Mouse (Mus musculus) A20 (cell line): Measurements from ENCODE around the gene Cend1.
A peak's percentile ranks its signal among the peaks of the same experiment; 100 is the strongest.
"Not testable (repeated sequence)": the region's sequence is repeated elsewhere in the genome, so short reads cannot be mapped to it uniquely, and the experiment has no call there.

Experiments
- DNase-seq: peaks from one replicate; pipeline ENCODE4 v3.0.0-alpha.2; 2011; ENCODE audit warnings: low read depth, low spot score

Cend1 gene

GRCm38 (mm10) chr7:141429840-141430584 lies 721 bp upstream of the Cend1 start:
- DNase-seq: no peak

- DNase-seq: no peak
Observed at GRCm38 (mm10) chr7:141428701-141429100, 590 bp downstream of the Cend1 start.

- no peak for DNase-seq
Observed at GRCm38 (mm10) chr7:141426948-141427730, 2.2 kb downstream of the Cend1 start.

- no peak for DNase-seq
Observed at GRCm38 (mm10) chr7:141423811-141424210, 5.5 kb downstream of the Cend1 start.

DNA sequence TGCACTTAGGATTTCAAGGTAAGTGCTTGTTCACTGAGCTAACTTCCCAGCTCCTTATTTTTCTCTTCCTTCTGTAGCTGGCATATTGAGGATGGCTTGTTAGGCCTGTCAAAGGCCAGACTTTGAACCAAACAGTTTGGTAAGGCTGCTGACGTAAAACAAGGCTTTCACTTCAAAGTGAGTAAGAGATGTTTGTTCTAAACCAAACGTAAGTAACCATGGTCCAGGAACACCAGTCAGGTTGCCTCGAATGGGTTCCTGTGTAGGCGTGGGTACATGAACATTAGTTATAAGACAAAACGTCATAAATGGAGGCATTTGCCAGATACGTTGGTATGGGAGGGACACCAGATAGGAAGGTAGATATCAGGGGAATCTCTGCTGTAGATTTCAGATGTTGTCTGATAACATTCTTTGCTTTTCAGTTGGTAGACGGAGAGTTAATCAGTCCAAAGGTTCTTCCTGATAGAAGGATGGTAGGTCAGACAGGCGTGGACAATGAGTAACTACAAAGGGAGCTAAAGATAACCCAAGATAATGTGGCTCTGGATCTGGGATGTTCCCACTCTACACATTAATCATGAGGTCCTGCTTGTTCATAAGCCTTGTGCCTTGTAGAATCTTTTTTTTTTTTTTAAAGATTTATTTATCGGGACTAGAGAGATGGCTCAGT lies 9.1 kb downstream of the Cend1 start:
- no peak for DNase-seq

- DNase-seq: peak; percentile 45
Observed at GRCm38 (mm10) chr7:141418970-141419369, 10.3 kb downstream of the Cend1 start.

GRCm38 (mm10) chr7:141417731-141418681 lies 11.3 kb downstream of the Cend1 start:
- peak; percentile 49 for DNase-seq

- DNase-seq: no peak
Observed at GRCm38 (mm10) chr7:141416144-141416841, 13.0 kb downstream of the Cend1 start.

- DNase-seq: peak; percentile 99
Observed at GRCm38 (mm10) chr7:141413809-141414584, 15.3 kb downstream of the Cend1 start, which contains the start of gene Gatd1. Gatd1 (minus strand) TSS chr7:141414136.

- no peak for DNase-seq
Observed at GRCm38 (mm10) chr7:141413331-141413730, 16.0 kb downstream of the Cend1 start.

- no peak for DNase-seq
Observed at GRCm38 (mm10) chr7:141411667-141412066, 17.6 kb downstream of the Cend1 start.

DNA sequence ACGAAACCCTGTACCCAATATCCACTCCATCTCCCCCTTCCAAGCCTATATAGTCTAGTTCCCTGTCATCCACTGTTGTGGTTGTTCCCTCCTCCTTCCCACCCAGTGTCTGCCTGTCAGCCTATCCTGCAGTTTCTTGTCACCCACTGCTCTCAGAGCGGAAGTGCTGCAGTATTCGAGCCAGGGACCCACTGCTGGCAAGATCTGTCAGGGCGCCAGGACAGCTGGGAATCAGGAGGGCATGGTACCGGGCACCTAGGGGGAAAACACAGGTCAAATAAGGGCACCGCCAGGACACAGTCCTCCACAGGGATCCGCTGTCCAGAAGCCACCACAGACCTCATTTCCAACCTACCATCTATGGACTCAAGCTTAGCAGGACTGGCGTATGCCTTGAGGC lies 18.7 kb downstream of the Cend1 start:
- DNase-seq: no peak

GRCm38 (mm10) chr7:141408833-141409232 lies 20.5 kb downstream of the Cend1 start:
- peak; percentile 78 for DNase-seq

DNA sequence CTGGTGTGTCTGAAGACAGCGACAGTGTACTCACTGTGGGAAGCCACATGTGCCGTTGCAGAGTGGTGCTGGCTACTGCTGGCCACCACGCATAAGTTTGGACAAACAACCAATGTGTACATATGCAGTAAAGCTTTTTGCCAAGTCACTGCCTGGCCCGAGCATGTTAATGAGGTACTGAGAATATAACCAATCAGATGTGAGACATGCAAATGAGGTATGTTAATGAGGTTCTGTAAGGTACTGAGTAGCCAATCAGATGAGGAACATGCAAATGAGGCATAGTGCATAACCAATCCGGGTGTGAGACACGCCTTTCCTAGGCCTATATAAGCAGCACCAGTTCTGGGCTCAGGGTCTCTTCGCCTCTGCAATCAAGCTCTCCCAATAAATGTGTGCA lies 21.6 kb downstream of the Cend1 start:
- not testable (repeated sequence) for DNase-seq

DNA sequence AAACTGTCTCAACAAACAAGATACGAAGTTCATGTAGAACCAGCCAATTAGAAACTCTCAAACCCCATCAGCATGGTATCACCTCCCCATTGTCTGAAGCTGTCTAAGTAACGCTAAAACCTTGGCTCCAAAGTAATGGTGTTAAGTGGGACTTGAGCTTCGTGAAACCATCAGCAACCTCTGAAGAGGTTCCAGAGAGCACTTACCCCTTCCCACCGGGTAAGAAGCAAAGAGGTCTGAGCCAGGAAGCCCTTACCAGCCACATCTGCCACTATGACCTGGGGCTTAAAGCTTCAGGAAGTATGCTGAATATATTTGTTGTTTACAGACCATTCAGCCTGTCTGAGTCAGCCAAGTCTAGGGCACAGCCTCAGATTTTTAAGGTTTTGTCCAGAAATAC lies 23.8 kb downstream of the Cend1 start:
- DNase-seq: no peak

- peak; percentile 70 for DNase-seq
Observed at GRCm38 (mm10) chr7:141403305-141403704, 26.0 kb downstream of the Cend1 start.

DNA sequence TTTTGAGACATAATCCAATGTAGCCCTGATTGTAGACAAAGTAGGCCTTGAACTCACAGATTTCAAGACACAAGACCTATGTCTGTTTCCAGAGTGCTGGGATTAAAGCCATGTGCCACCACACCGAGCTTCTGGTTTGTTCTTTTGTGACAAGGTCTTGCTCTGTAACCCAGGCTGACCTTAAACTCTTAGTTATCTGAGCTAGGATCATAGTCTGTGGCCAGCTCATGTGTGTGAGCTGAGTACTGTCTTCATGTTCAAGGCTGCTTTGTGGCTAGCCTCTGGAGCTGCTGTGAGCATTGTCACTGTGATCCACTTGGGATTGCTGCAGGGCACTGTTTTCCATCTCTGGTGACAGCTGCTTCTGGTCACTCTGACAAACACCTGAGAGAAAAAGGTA lies 33.9 kb downstream of the Cend1 start:
- DNase-seq: no peak

- DNase-seq: peak; percentile 78
Observed at GRCm38 (mm10) chr7:141394771-141395170, 34.5 kb downstream of the Cend1 start.

DNA sequence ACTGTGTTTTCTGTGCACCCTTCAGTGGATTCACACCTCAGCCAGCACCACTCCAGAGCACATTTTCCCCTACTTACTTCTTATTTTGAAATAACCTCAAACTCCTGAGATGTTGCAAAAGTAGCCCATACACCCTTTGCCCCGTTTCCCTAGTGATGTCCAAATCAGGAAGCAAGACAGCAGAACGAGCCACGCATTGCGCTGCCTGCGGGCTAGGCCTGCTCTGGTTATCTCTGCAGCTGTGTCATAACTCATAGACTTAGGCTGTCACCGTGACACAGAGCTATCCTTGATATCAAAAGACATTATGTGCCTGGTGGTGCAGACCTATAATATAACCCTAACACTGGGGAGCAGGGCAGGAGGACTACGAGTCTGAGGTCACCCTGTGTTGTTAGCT lies 35.1 kb downstream of the Cend1 start:
- peak; percentile 50 for DNase-seq
